Mouse (Mus musculus) liver, postnatal 0 days (tissue): ENCODE measurements around the gene Ctf1.

Source experiments
- CTCF ChIP-seq: sonication (generic); IDR thresholded peaks from 2 replicates; pipeline ENCODE4 v1.5.1; 2016; ENCODE audit warnings: antibody characterized with exemption, low read depth
- EP300 ChIP-seq: IDR thresholded peaks from 2 replicates; pipeline ENCODE4 v1.6.1; 2016; ENCODE audit warnings: antibody characterized with exemption, low read depth, mild to moderate bottlenecking

GRCm38 (mm10) chr7:127712461-127713385 is at the start of gene Ctf1:
- TF ChIP-seq CTCF = no peak
- no peak for TF ChIP-seq EP300
